Mouse (Mus musculus): ENCODE data around the gene Rims1. TPM values are rescaled to one million over a fixed set of nuclear protein-coding genes. Genes with fewer than 3 reads are reported as not detected.

Rims1 gene
- total and polyA plus RNA-seq, 2 experiments from 2014 or later, result 26.2 to 65.5 TPM

DNA sequence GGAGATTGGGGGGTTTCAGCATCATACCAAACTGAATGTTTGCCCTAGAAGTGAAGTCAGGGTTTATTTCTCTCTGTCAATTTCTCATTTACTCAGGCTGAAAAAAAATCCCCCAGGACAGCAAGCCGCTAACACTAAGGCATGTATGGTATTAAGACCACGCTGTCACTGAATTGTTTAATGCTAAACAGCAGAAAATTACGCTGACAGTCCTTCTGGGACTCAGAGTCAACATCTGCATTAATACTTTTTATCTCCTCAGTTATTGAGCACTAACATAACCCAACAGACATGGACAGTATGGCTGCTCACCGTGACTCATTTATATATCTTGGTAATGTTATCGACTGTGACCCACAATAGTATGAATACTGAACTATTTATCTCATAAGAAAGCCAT is 43.0 kb downstream of the Rims1 start:
- H3K27ac ChIP-seq (ENCODE audit: low read depth, low read length), result no peak overlapping the region
- no peak overlapping the region for H3K4me3 ChIP-seq (ENCODE audit: low read depth, low read length)
- ATAC-seq (ENCODE audit: low FRiP score) (no peak), DNase-seq (ENCODE audit: low spot score) (no peak)
- H3K9ac ChIP-seq (replicated peaks; ENCODE audit: low read length, poor library complexity, severe bottlenecking), result no peak overlapping the region
- TF ChIP-seq CTCF (IDR thresholded peaks at IDR 0.05), result no peak
- no peaks in the 10 kb centered on the region for H3K4me1 ChIP-seq (ENCODE audit: insufficient read depth, low read length)
- no peaks in the 10 kb centered on the region for H3K27me3 ChIP-seq (ENCODE audit: insufficient read depth, low read length)
- WGBS, result 64% methylated on average over 5 of the region's 5 CpGs
- no peak overlapping the region for H3K4me2 ChIP-seq (ENCODE audit: low read depth, low read length, poor library complexity, severe bottlenecking)
- H3K36me3 ChIP-seq (ENCODE audit: insufficient read depth, low read length), result no peaks in the 10 kb centered on the region
- no peaks in the 10 kb centered on the region for H3K9me3 ChIP-seq (ENCODE audit: low read length)

DNA sequence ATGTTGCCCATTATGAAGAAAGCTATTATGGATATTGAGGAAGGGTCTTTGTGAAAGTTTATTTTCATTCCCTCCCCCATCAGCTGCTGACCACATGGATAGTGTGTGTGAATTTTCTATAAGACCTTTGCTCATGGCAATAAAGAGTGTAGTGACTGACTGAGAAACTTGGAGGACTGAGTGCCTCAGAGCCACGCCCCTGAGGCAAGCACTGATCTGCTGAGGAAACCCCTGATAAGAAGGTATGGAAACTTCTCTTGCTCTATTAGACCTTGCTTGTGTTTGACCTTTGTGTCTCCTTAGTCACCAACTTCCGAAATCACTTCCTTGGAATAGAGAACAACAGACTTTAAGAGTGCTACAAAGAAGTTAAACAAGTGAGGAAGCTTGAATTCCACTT is 55.3 kb downstream of the Rims1 start:
- WGBS, result 87% methylated on average over 2 of the region's 2 CpGs
- Histone ChIP-seq H3K9me3 (ENCODE audit: low read length) (no peaks in the 10 kb centered on the region), H3K4me2 (ENCODE audit: low read depth, low read length, poor library complexity, severe bottlenecking) (no peak overlapping the region), H3K4me3 (ENCODE audit: low read depth, low read length) (no peak overlapping the region), H3K27me3 (ENCODE audit: insufficient read depth, low read length) (no peaks in the 10 kb centered on the region), H3K9ac (replicated peaks; ENCODE audit: low read length, poor library complexity, severe bottlenecking) (no peak overlapping the region), H3K36me3 (ENCODE audit: insufficient read depth, low read length) (no peaks in the 10 kb centered on the region), H3K27ac (ENCODE audit: low read depth, low read length) (no peak overlapping the region), H3K4me1 (ENCODE audit: insufficient read depth, low read length) (no peaks in the 10 kb centered on the region)
- ATAC-seq (ENCODE audit: low FRiP score), result no peak
- DNase-seq (ENCODE audit: low spot score), result no peak
- no peak for TF ChIP-seq CTCF (IDR thresholded peaks at IDR 0.05)

DNA sequence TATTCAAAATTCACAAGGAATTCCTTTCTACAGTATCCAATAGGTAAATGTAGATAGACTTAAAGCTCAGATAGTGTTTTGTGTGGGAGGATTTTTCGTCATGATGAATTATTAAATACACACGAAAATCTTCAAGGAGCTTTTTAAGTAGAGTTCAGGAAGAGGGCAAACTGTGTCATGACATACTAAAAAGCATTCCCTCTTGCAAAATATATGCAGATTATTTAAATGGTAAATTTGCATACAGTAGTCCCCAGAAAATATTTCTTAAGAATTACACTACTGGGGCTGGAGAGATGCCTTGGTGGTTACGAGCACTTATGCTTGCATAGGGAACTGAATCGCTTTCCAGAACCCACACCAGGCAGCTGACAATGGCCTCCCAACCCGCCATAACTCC is 61.1 kb downstream of the Rims1 start:
- Histone ChIP-seq H3K27me3 (ENCODE audit: insufficient read depth, low read length) (no peaks in the 10 kb centered on the region), H3K4me3 (ENCODE audit: low read depth, low read length) (no peak overlapping the region), H3K36me3 (ENCODE audit: insufficient read depth, low read length) (no peaks in the 10 kb centered on the region), H3K4me2 (ENCODE audit: low read depth, low read length, poor library complexity, severe bottlenecking) (no peak overlapping the region), H3K9me3 (ENCODE audit: low read length) (no peaks in the 10 kb centered on the region), H3K4me1 (ENCODE audit: insufficient read depth, low read length) (no peaks in the 10 kb centered on the region), H3K9ac (replicated peaks; ENCODE audit: low read length, poor library complexity, severe bottlenecking) (no peak overlapping the region), H3K27ac (ENCODE audit: low read depth, low read length) (no peak overlapping the region)
- WGBS, result 80% methylated on average over 5 of the region's 5 CpGs
- no peak for TF ChIP-seq CTCF (IDR thresholded peaks at IDR 0.05)
- ATAC-seq (ENCODE audit: low FRiP score) (no peak), DNase-seq (ENCODE audit: low spot score) (no peak)

DNA sequence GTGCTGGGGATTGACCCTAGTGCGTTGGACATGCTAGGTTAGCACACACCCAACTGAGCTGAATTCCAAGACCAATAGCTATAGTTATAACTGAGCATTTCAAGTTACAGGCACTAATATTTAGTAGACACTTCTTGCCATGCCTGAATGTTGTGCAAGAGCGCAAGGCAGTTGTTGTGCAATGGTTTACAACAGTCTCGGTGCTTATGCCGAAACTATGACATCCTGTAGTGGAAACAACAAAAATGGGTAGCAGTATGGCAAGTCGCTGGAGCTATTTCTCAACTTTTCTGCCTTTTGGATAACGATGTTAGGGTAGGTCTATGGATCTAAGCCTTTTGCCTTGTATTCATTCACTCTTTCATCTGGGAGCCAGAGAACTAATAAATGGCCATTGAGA is 68.3 kb downstream of the Rims1 start:
- TF ChIP-seq CTCF (IDR thresholded peaks at IDR 0.05), result no peak
- no peaks in the 10 kb centered on the region for H3K36me3 ChIP-seq (ENCODE audit: insufficient read depth, low read length)
- no peak for DNase-seq (ENCODE audit: low spot score)
- no peaks in the 10 kb centered on the region for H3K4me1 ChIP-seq (ENCODE audit: insufficient read depth, low read length)
- no peak overlapping the region for H3K27ac ChIP-seq (ENCODE audit: low read depth, low read length)
- no peak overlapping the region for H3K4me2 ChIP-seq (ENCODE audit: low read depth, low read length, poor library complexity, severe bottlenecking)
- 91% methylated on average over 6 of the region's 6 CpGs for WGBS
- no peak overlapping the region for H3K9ac ChIP-seq (replicated peaks; ENCODE audit: low read length, poor library complexity, severe bottlenecking)
- no peaks in the 10 kb centered on the region for H3K9me3 ChIP-seq (ENCODE audit: low read length)
- H3K27me3 ChIP-seq (ENCODE audit: insufficient read depth, low read length), result no peaks in the 10 kb centered on the region
- no peak overlapping the region for H3K4me3 ChIP-seq (ENCODE audit: low read depth, low read length)
- no peak for ATAC-seq (ENCODE audit: low FRiP score)

DNA sequence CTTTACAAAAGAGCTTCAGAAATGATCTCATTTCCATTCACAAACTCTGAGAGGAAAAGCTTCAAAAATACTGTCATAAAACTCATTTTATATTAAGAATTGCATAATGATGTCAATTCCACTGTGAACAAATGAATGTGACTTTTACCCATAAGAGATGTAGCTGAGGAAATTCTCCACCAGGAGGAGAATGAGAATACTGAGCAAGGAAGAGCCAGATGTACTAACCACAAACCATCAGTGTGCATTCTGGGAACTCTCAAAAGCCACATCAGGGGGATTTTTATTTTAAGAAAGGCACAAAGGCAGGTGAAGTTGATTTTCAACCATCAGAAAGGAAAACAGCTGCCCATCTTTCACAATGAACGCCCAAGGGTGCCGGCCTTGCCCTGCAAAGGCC is 71.4 kb downstream of the Rims1 start:
- no peak for ATAC-seq (ENCODE audit: low FRiP score)
- peak; percentile 54 for TF ChIP-seq CTCF (IDR thresholded peaks at IDR 0.05)
- 97% methylated on average over 2 of the region's 2 CpGs for WGBS
- Histone ChIP-seq H3K9ac (replicated peaks; ENCODE audit: low read length, poor library complexity, severe bottlenecking) (no peak overlapping the region), H3K4me3 (ENCODE audit: low read depth, low read length) (no peak overlapping the region), H3K4me1 (ENCODE audit: insufficient read depth, low read length) (no peaks in the 10 kb centered on the region), H3K36me3 (ENCODE audit: insufficient read depth, low read length) (no peaks in the 10 kb centered on the region), H3K9me3 (ENCODE audit: low read length) (no peaks in the 10 kb centered on the region), H3K27ac (ENCODE audit: low read depth, low read length) (no peak overlapping the region), H3K27me3 (ENCODE audit: insufficient read depth, low read length) (no peaks in the 10 kb centered on the region), H3K4me2 (ENCODE audit: low read depth, low read length, poor library complexity, severe bottlenecking) (no peak overlapping the region)
- DNase-seq (ENCODE audit: low spot score), result no peak

DNA sequence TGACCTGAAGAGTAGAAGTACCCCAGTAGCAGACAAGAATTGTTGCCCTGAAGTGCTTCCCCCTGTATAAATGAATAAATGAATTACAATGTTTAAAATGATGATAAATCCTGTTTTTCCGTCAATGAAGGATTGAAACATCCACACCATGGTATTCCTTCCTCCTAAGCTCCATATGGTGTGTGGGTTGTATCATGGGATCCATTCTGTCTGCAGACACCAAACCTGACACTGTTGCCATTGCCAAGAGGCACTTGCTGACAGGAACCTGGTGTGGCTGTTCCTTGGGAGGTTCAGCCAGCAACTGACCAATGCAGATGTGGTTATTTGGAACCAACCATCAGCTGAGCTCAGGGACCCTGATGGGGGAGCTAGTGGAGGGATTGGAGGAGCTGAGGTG is 72.5 kb downstream of the Rims1 start:
- no peak overlapping the region for H3K4me3 ChIP-seq (ENCODE audit: low read depth, low read length)
- no peak for TF ChIP-seq CTCF (IDR thresholded peaks at IDR 0.05)
- DNase-seq (ENCODE audit: low spot score) (no peak), ATAC-seq (ENCODE audit: low FRiP score) (no peak)
- no peak overlapping the region for H3K4me2 ChIP-seq (ENCODE audit: low read depth, low read length, poor library complexity, severe bottlenecking)
- 90% methylated on average over 1 of the region's 1 CpGs for WGBS
- no peaks in the 10 kb centered on the region for H3K27me3 ChIP-seq (ENCODE audit: insufficient read depth, low read length)
- H3K27ac ChIP-seq (ENCODE audit: low read depth, low read length), result no peak overlapping the region
- no peaks in the 10 kb centered on the region for H3K9me3 ChIP-seq (ENCODE audit: low read length)
- no peaks in the 10 kb centered on the region for H3K4me1 ChIP-seq (ENCODE audit: insufficient read depth, low read length)
- no peaks in the 10 kb centered on the region for H3K36me3 ChIP-seq (ENCODE audit: insufficient read depth, low read length)
- H3K9ac ChIP-seq (replicated peaks; ENCODE audit: low read length, poor library complexity, severe bottlenecking), result no peak overlapping the region
